Mouse (Mus musculus) forebrain, embryonic 10.5 days (tissue): ENCODE results near the gene Tnfsf12. TPM values are rescaled to one million over a fixed set of nuclear protein-coding genes. Genes with fewer than 3 reads are reported as not detected.
A peak's percentile ranks its signal among the peaks of the same experiment; 100 is the strongest.

ENCODE experiments used
- DNase-seq: peaks from one replicate; pipeline ENCODE4 v3.0.0-alpha.2; 2017; ENCODE audit warnings: low spot score; ENCODE audit errors: extremely low spot score
- H3K27ac ChIP-seq: fragments of 300-500 bp; sonication (generic); 2 replicates; pipeline ENCODE4 v1.5.1; 2016; ENCODE audit warnings: mild to moderate bottlenecking
- H3K27me3 ChIP-seq: fragments of 300-500 bp; sonication (generic); 2 replicates; pipeline ENCODE4 v1.6.1; 2016; ENCODE audit warnings: mild to moderate bottlenecking; ENCODE audit not compliant: poor library complexity, severe bottlenecking
- H3K36me3 ChIP-seq: fragments of 300-500 bp; sonication (generic); replicated peaks from 2 replicates; pipeline ENCODE4 v1.6.1; 2016; ENCODE audit warnings: mild to moderate bottlenecking, moderate library complexity
- H3K4me1 ChIP-seq: fragments of 300-500 bp; sonication (generic); 2 replicates; pipeline ENCODE4 v1.6.1; 2016
- H3K4me3 ChIP-seq: fragments of 300-500 bp; sonication (generic); 2 replicates; pipeline ENCODE4 v1.5.1; 2016; ENCODE audit warnings: mild to moderate bottlenecking, moderate library complexity
- H3K9me3 ChIP-seq: fragments of 300-500 bp; sonication (generic); 2 replicates; pipeline ENCODE4 v1.6.1; 2016; ENCODE audit warnings: mild to moderate bottlenecking, moderate library complexity
- WGBS: fragments of 180-500 bp; shearing (Covaris S2); methylation state at CpG from one replicate; pipeline ENCODE4 v1.1.7; 2016; 5-methylcytosine and 5-hydroxymethylcytosine counted together
- polyA plus RNA-seq: library from polyadenylated mRNA; unstranded; fragments of >200 nt; fragmentation: Nextera tagmentation; extraction: Ambion mirVana; gene quantifications from 2 replicates; pipeline ENCODE4 v1.2.1, GENCODE M21; 2016

Tnfsf12 gene
- polyA plus RNA-seq, 1 experiment from 2014 or later = 1.6 TPM

- Histone ChIP-seq H3K4me3 (no peak overlapping the region), H3K36me3 (no peaks in the 10 kb centered on the region), H3K27me3 (peaks cover 10% of the 10 kb centered on the region; the same call in 1 of the 2 replicates), H3K27ac (no peak overlapping the region), H3K4me1 (peaks cover 15% of the 10 kb centered on the region), H3K9me3 (no peaks in the 10 kb centered on the region)
- DNase-seq = no peak
- WGBS = 79% methylated on average over 1 of the region's 1 CpGs
Observed at GRCm38 (mm10) chr11:69699595-69699994, 3.9 kb upstream of the Tnfsf12 start.

DNA sequence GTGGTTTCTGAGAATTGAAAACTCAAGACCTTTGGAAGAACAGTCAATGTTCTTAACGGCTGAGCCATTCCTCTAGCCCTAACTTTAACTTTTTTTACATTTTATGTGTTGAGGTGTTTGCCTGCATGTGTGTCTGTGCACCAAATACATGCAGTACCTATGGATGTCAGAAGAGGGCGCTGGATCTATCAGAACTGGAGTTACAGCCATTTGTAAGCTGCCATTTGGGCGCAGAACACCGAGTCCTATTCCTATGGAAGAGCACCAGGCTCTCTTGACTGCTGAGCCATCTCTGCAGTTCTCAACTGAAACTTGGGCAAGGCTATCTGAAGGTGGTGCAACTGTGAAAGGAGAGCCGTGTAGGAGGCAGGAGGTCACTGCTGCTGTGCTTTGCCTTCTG, 2.9 kb upstream of the Tnfsf12 start:
- DNase-seq = no peak
- no peaks in the 10 kb centered on the region for H3K9me3 ChIP-seq
- H3K36me3 ChIP-seq = no peaks in the 10 kb centered on the region
- H3K4me1 ChIP-seq = peaks cover 16% of the 10 kb centered on the region
- no peak overlapping the region for H3K4me3 ChIP-seq
- WGBS = 74% methylated on average over 5 of the region's 5 CpGs
- H3K27ac ChIP-seq = no peak overlapping the region
- peaks cover 11% of the 10 kb centered on the region; the same call in 1 of the 2 replicates for H3K27me3 ChIP-seq

DNA sequence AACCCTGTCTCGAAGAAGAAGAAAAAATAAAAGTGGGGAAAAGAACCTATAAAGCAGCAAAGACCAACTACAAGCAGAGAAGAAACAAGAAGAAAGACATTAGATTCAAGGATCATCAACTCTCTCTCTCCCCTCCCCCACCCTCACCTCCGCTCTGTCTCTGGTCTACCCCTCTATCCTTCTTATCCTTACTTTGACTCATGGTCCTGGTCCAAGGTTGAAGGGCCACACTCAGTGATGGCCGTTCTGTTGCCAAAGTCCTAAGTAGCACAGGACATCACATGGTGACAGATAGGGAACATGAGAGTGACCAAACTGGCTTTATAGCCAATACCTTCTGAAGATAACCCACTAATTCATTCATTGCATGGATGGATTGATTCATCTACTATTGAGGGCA, 1.7 kb upstream of the Tnfsf12 start:
- Histone ChIP-seq H3K9me3 (no peaks in the 10 kb centered on the region), H3K27ac (no peak overlapping the region), H3K36me3 (no peaks in the 10 kb centered on the region), H3K27me3 (peaks cover 11% of the 10 kb centered on the region; the same call in 1 of the 2 replicates), H3K4me3 (no peak overlapping the region), H3K4me1 (peaks cover 19% of the 10 kb centered on the region)
- DNase-seq = no peak
- 85% methylated on average over 3 of the region's 3 CpGs for WGBS

DNA sequence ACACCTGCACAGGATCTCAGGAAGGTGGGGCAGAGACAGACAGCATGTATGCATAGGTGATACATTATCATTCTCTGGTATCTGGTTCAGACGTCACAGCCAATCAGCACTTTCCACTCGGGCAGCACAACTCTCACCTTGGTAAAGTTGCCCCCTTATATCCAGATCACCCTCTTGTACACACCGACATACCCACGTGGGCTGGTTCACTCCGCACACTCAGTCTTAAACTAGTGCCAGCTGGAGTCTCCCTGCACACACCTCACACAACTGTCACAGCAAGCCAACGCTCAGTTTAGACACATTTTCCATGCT, 646 bp downstream of the Tnfsf12 start:
- no peaks in the 10 kb centered on the region for H3K9me3 ChIP-seq
- 24% methylated on average over 6 of the region's 6 CpGs for WGBS

GRCm38 (mm10) chr11:69693421-69693965, 2.2 kb downstream of the Tnfsf12 start:
- no peak for DNase-seq
- Histone ChIP-seq H3K4me3 (no peak overlapping the region), H3K36me3 (no peaks in the 10 kb centered on the region), H3K27me3 (peaks cover 11% of the 10 kb centered on the region; the same call in 1 of the 2 replicates), H3K4me1 (peaks cover 19% of the 10 kb centered on the region), H3K9me3 (no peaks in the 10 kb centered on the region), H3K27ac (no peak overlapping the region)
- WGBS = 67% methylated on average over 11 of the region's 11 CpGs

More for the DNA sequence above, 646 bp downstream of the Tnfsf12 start:
- H3K4me3 ChIP-seq = peak overlapping the region; percentile 62
- H3K36me3 ChIP-seq = no peaks in the 10 kb centered on the region
- peaks cover 11% of the 10 kb centered on the region; the same call in 1 of the 2 replicates for H3K27me3 ChIP-seq
- H3K4me1 ChIP-seq = peaks cover 19% of the 10 kb centered on the region
- peak overlapping the region; percentile 87 for H3K27ac ChIP-seq
- no peak for DNase-seq

DNA sequence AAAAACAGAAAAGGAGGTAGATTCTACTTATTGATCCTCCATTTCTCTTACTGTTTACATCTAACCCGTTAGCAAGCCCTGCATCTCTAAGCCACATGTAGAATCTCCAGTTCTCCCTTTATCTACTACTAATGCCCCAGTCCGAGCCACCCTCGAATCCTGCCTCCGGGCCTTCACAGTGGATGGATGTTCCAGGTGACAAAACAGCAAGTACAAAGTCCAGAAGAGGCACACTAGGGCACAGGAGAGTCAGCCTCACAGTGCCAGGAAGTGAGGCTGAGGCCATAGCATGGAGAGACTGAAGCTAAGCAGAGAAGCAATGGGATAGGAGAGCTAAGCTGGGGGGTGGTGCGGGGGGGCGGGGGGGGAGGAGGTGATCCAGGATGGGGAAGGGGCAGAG, 2.8 kb downstream of the Tnfsf12 start:
- peaks cover 19% of the 10 kb centered on the region for H3K4me1 ChIP-seq
- no peak for DNase-seq
- peaks cover 11% of the 10 kb centered on the region; the same call in 1 of the 2 replicates for H3K27me3 ChIP-seq
- H3K27ac ChIP-seq = no peak overlapping the region
- 87% methylated on average over 6 of the region's 6 CpGs for WGBS
- H3K4me3 ChIP-seq = no peak overlapping the region
- H3K9me3 ChIP-seq = no peaks in the 10 kb centered on the region
- no peaks in the 10 kb centered on the region for H3K36me3 ChIP-seq

GRCm38 (mm10) chr11:69692196-69692811, 3.3 kb downstream of the Tnfsf12 start:
- WGBS = 86% methylated on average over 9 of the region's 9 CpGs
- Histone ChIP-seq H3K9me3 (no peaks in the 10 kb centered on the region), H3K4me1 (peaks cover 19% of the 10 kb centered on the region), H3K27me3 (peaks cover 11% of the 10 kb centered on the region; the same call in 1 of the 2 replicates), H3K27ac (no peak overlapping the region), H3K36me3 (no peaks in the 10 kb centered on the region), H3K4me3 (no peak overlapping the region)
- DNase-seq = no peak

- H3K4me3 ChIP-seq = no peak overlapping the region
- no peak for DNase-seq
- no peaks in the 10 kb centered on the region for H3K36me3 ChIP-seq
- peaks cover 27% of the 10 kb centered on the region for H3K4me1 ChIP-seq
- H3K27me3 ChIP-seq = 0 out of 2 replicates have a peak, but pooled peaks cover 15% of the 10 kb centered on the region
- no peaks in the 10 kb centered on the region for H3K9me3 ChIP-seq
- WGBS = 100% methylated on average over 1 of the region's 1 CpGs
- no peak overlapping the region for H3K27ac ChIP-seq
Observed at GRCm38 (mm10) chr11:69689891-69690290, 5.8 kb downstream of the Tnfsf12 start.

- Histone ChIP-seq H3K9me3 (no peaks in the 10 kb centered on the region), H3K27ac (peak overlapping the region; percentile 40; the same call in 1 of the 2 replicates), H3K4me1 (peaks cover 37% of the 10 kb centered on the region), H3K4me3 (peak overlapping the region; percentile 10; the same call in 1 of the 2 replicates), H3K27me3 (0 out of 2 replicates have a peak, but pooled peaks cover 13% of the 10 kb centered on the region), H3K36me3 (no peaks in the 10 kb centered on the region)
- no peak for DNase-seq
- WGBS = 64% methylated on average over 5 of the region's 5 CpGs
Observed at GRCm38 (mm10) chr11:69687061-69687460, 8.6 kb downstream of the Tnfsf12 start.

DNA sequence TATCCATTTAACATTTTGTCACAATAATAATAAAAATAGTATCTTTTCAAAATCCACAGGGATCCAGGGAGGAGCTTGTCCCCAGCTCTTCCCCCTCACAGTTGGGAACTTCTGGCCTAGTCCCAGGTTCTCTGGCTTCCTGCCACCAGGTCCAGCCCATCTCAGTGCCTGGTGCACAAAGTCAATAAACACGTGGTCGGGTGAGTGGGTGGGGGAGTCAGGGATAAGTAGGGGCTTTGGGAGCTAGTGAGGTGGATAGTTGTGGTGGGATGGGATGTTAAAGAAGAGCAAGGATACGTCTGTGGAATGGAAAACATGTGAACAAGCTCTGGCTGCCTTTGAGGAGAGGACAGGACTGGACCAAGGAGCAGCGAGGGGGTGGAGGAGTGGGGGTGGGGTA, 9.3 kb downstream of the Tnfsf12 start:
- Histone ChIP-seq H3K4me3 (peak overlapping the region; percentile 10; the same call in 1 of the 2 replicates), H3K27me3 (0 out of 2 replicates have a peak, but pooled peaks cover 13% of the 10 kb centered on the region), H3K36me3 (no peaks in the 10 kb centered on the region), H3K27ac (peak overlapping the region; percentile 40; the same call in 1 of the 2 replicates), H3K9me3 (no peaks in the 10 kb centered on the region), H3K4me1 (peaks cover 42% of the 10 kb centered on the region)
- 26% methylated on average over 4 of the region's 4 CpGs for WGBS
- DNase-seq = no peak

GRCm38 (mm10) chr11:69685526-69686148, 10.0 kb downstream of the Tnfsf12 start, which contains the start of gene Tnfsf13:
Gene Tnfsf13 (minus strand): TSS chr11:69685784.
- 65% methylated on average over 10 of the region's 10 CpGs for WGBS
- no peak for DNase-seq
- peak within 1 kb of the TSS; percentile 65 for H3K27ac ChIP-seq

GRCm38 (mm10) chr11:69684936-69685335, 10.7 kb downstream of the Tnfsf12 start:
- DNase-seq = no peak
- peaks cover 7% of the 10 kb centered on the region for H3K36me3 ChIP-seq
- 0 out of 2 replicates have a peak, but pooled peaks cover 13% of the 10 kb centered on the region for H3K27me3 ChIP-seq
- H3K27ac ChIP-seq = peak overlapping the region; percentile 65; the same call in 1 of the 2 replicates
- H3K9me3 ChIP-seq = no peaks in the 10 kb centered on the region
- 78% methylated on average over 6 of the region's 6 CpGs for WGBS
- peak overlapping the region; percentile 13; the same call in 1 of the 2 replicates for H3K4me3 ChIP-seq
- peaks cover 56% of the 10 kb centered on the region for H3K4me1 ChIP-seq

More at GRCm38 (mm10) chr11:69685526-69686148, 10.0 kb downstream of the Tnfsf12 start, which contains the start of gene Tnfsf13:
- Histone ChIP-seq H3K4me1 (peaks cover 49% of the 10 kb centered on the region), H3K4me3 (peak within 1 kb of the TSS; percentile 13; the same call in 1 of the 2 replicates), H3K36me3 (no peaks in the 10 kb centered on the region), H3K9me3 (no peaks in the 10 kb centered on the region), H3K27me3 (0 out of 2 replicates have a peak, but pooled peaks cover 13% of the 10 kb centered on the region)
